Mouse (Mus musculus): ENCODE measurements around the gene Por. TPM values are rescaled to one million over a fixed set of nuclear protein-coding genes. Genes with fewer than 3 reads are reported as not detected.

The Por gene
- polyA plus RNA-seq (2015; fragmentation: Nextera tagmentation; extraction: Ambion mirVana): 91.6 and 92.1 TPM in 2 replicates

DNA sequence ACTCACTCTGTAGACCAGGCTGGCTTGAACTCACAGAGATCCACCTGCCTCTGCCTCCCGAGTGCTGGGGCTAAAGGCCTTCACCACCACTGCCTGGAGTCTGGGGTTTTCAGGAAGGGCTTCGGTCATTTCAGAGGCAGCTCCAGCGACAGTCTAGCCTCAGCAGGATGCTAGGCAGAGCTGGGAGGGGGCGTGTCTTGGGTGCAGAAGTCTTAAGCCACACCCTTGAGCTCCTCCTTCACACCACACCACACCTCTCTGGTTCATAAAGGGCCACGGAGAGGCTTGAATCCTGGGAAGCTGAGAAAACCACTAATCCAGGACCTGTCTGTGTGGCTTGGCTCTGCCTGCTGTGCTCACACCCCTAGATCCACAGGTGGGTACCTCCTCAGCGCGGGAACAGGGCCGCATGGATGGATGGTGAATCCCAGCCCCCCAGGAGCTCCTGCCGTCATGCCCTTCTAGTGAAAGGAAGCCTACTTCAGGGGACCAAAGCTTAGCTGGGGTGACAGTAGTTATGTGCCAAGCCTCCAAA lies at the start of gene Por:
TSS of gene Por (plus strand) at position 293 of the 535 bp plus-strand sequence.
- 24% methylated on average over 9 of the region's 9 CpGs for WGBS
- H3K36me3 ChIP-seq: no peaks in the 10 kb centered on the region
- H3K4me1 ChIP-seq: peaks cover 18% of the 10 kb centered on the region
- H3K9ac ChIP-seq (replicated peaks): no peak within 1 kb of the TSS
- no peaks in the 10 kb centered on the region for H3K9me3 ChIP-seq (replicated peaks)
- H3K4me2 ChIP-seq: no peak within 1 kb of the TSS
- ATAC-seq (ENCODE audit: low FRiP score): no peak
- no peaks in the 10 kb centered on the region for H3K27me3 ChIP-seq (replicated peaks)
- no peak within 1 kb of the TSS for H3K27ac ChIP-seq (replicated peaks)
- H3K4me3 ChIP-seq (replicated peaks): no peak within 1 kb of the TSS

DNA sequence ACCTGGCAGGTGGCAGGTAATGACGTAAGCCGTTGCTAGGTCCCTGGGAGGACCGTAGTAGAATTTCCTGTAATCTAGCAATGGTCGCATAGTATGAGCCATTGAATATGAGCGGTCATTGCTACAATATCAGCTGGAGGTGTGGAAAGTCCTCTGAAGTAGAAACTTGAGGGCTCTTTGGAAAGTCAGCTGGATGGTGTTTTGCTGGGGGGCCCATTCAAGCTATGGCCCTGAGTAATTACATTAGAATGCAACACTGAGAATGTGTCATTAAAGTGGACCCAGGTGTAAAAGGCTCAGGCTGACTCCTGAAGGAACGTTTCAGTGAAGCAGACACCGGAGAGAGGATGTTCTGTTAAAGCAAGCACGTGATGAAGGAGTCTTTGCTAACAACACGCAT lies 49.3 kb upstream of the Por start:
- no peak for ATAC-seq (ENCODE audit: low FRiP score)
- 88% methylated on average over 9 of the region's 9 CpGs for WGBS

DNA sequence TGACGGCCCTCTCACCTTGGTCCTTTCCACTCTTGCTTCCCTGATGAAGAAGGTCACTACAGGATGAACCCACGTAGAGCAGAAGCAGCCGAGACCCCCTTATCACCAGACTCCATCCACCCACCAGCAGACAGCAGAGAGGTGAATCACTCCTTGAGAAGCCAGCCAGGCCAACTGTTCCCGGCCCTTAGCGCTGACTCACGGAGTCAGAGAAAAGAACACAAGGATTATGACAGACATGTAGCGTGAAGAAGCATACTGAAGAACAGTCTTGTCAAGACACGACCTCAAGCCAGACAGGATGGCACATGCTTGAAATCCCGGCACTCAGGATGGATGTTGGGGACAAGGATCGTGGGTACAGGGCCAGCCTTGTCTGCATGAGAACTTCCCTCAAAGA lies 48.1 kb upstream of the Por start:
- ATAC-seq (ENCODE audit: low FRiP score): no peak
- Histone ChIP-seq H3K9me3 (replicated peaks) (no peaks in the 10 kb centered on the region), H3K36me3 (no peaks in the 10 kb centered on the region), H3K9ac (replicated peaks) (no peak overlapping the region), H3K4me3 (replicated peaks) (no peak overlapping the region), H3K27me3 (replicated peaks) (no peaks in the 10 kb centered on the region), H3K27ac (replicated peaks) (no peak overlapping the region), H3K4me2 (no peak overlapping the region), H3K4me1 (no peaks in the 10 kb centered on the region)
- 84% methylated on average over 10 of the region's 10 CpGs for WGBS

More for the DNA sequence above, 49.3 kb upstream of the Por start:
- Histone ChIP-seq H3K4me3 (replicated peaks) (no peak overlapping the region), H3K27me3 (replicated peaks) (no peaks in the 10 kb centered on the region), H3K9me3 (replicated peaks) (no peaks in the 10 kb centered on the region), H3K4me2 (no peak overlapping the region), H3K27ac (replicated peaks) (no peak overlapping the region), H3K4me1 (no peaks in the 10 kb centered on the region), H3K9ac (replicated peaks) (no peak overlapping the region), H3K36me3 (no peaks in the 10 kb centered on the region)

DNA sequence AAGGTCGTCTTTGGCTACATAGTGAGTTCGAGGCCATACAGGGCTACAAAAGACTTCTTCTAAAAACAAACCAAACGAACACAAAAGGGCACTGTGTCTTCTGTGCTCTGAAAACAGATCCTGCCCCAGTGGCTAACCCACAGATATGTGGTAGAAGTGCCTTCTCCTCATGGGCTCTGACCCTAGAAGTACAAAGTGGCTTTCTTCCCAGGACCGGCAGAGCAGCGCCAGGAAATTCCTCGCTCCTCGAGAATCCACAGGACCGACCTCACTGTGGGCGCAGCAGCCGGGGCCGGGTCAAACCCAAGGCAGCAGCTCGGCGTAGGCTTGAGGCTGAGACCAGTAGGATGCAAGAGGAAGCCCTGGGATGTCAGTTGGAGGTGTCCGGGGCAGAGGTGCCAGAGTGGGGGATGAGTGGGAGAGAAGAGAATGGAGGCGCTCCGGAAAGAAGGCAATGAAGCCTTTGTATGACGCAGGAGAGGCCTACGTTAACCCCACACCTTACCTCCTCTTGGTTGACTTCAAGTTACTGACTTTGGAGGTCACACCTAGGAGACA lies 46.7 kb upstream of the Por start:
- Histone ChIP-seq H3K36me3 (no peaks in the 10 kb centered on the region), H3K4me3 (replicated peaks) (no peak overlapping the region), H3K27me3 (replicated peaks) (no peaks in the 10 kb centered on the region), H3K27ac (replicated peaks) (no peak overlapping the region), H3K4me2 (no peak overlapping the region), H3K9me3 (replicated peaks) (no peaks in the 10 kb centered on the region), H3K4me1 (no peaks in the 10 kb centered on the region), H3K9ac (replicated peaks) (no peak overlapping the region)
- no peak for ATAC-seq (ENCODE audit: low FRiP score)
- WGBS: 87% methylated on average over 18 of the region's 18 CpGs

DNA sequence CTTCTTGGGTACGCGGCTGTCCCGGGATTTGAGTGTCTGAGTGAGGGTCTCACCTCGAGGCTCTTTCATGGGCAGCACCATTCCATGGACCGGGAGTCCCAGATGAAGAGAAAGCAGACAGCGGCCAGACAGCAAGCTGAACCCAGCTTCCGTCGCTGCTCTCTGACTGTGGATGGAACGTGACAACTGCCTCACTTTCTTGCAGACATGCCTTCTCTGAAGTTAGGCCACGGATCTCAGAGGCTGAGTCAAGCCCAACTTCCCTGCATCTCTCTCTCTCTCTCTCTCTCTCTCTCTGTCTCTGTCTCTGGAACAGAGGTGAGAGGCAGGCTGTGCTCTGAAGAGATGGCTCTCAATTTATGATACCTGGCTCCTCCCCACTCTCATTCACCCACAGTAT lies 40.9 kb upstream of the Por start:
- no peaks in the 10 kb centered on the region for H3K9me3 ChIP-seq (replicated peaks)
- H3K27me3 ChIP-seq (replicated peaks): no peaks in the 10 kb centered on the region
- ATAC-seq (ENCODE audit: low FRiP score): no peak
- H3K9ac ChIP-seq (replicated peaks): no peak overlapping the region
- 44% methylated on average over 10 of the region's 10 CpGs for WGBS
- no peak overlapping the region for H3K27ac ChIP-seq (replicated peaks)
- no peaks in the 10 kb centered on the region for H3K36me3 ChIP-seq
- peak overlapping the region; percentile 30; the same call in 1 of the 2 replicates for H3K4me2 ChIP-seq
- peaks cover 9% of the 10 kb centered on the region for H3K4me1 ChIP-seq
- H3K4me3 ChIP-seq (replicated peaks): no peak overlapping the region

DNA sequence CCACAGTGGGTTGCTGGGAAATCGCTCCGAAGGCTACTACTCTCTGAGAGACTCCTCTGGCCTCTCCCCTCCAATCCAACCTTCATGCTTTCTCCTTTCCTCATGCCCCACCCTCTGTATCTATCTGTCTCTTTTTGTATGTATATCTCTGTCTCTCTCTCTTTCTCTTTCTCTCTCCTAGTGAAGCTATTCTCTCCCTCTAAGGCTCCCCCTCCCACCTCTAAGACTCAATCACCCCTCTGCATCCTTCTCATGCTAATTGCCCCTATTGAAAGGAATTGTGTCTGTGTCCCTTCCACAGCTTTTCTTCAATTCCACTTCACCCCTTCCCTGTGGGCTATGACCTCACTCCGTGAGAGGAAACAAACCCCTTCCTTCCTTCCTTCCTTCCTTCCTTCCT lies 40.4 kb upstream of the Por start:
- Histone ChIP-seq H3K9ac (replicated peaks) (no peak overlapping the region), H3K4me2 (no peak overlapping the region), H3K27me3 (replicated peaks) (no peaks in the 10 kb centered on the region), H3K9me3 (replicated peaks) (no peaks in the 10 kb centered on the region), H3K4me1 (peaks cover 13% of the 10 kb centered on the region), H3K27ac (replicated peaks) (no peak overlapping the region), H3K4me3 (replicated peaks) (no peak overlapping the region), H3K36me3 (no peaks in the 10 kb centered on the region)
- WGBS: 83% methylated on average over 3 of the region's 3 CpGs
- ATAC-seq (ENCODE audit: low FRiP score): no peak

DNA sequence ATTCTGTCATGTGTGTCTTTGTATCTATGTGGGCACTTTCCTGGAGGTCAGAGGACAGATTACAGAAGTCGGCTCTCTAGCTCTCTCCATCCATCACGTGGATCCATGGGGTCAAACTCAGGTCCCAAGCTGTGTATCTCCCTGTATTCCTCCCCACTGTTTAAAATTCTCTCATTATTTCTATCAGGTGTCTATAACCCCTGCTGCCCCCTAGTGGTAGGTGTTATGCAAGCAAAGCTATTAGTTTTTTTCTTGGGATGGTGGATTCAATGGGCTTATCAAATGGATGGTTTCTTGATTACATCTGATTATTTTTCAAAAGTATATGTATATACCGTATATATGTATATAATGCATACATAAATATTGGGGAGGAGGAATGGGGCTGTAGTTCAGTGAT lies 39.2 kb upstream of the Por start:
- WGBS: 40% methylated on average over 3 of the region's 3 CpGs
- no peak for ATAC-seq (ENCODE audit: low FRiP score)

DNA sequence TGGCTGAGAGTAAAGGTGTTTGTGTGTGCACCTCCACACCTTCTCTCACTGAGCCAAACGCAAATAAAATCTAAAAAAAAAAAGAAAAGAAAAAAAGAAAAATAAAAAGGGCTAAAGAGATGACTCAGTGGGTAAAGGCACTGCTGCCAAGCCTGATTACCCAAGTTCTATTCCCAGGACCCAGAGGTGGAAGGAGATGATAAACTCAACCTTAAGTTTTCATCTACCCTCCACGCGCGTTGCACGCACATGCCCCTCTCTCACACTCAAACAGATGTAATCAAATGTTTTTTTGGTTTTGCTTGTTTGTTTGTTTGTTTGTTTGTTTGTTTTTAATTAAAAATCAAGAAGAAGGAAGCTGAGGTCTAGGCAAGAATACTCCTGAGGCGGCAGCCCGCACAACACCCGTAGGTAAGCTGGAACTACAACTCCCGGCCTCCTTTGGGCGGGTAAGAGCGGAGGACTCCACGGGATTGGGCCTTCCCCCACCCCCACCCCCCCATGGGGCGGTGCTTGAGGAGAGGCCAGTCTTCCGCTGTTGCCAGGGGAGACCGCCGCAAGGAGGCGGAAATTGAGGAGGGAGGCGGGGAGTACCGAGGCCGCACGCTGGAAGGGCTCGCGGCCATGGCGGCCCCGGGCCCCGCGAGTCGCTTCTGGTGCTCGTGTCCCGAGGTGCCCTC lies 37.6 kb upstream of the Por start, which contains the start of gene Rhbdd2:
TSS of gene Rhbdd2 (plus strand) at position 502 of the 680 bp plus-strand sequence.
- Histone ChIP-seq H3K4me1 (peaks cover 19% of the 10 kb centered on the region), H3K27ac (replicated peaks) (peak within 1 kb of the TSS; percentile 96), H3K9ac (replicated peaks) (peak within 1 kb of the TSS; percentile 86), H3K27me3 (replicated peaks) (no peaks in the 10 kb centered on the region), H3K9me3 (replicated peaks) (no peaks in the 10 kb centered on the region), H3K4me2 (peak within 1 kb of the TSS; percentile 64), H3K36me3 (peaks cover 19% of the 10 kb centered on the region), H3K4me3 (replicated peaks) (peak within 1 kb of the TSS; percentile 85)
- WGBS: 14% methylated on average over 29 of the region's 30 CpGs
- ATAC-seq (ENCODE audit: low FRiP score): peak; percentile 98

More for the DNA sequence above, 39.2 kb upstream of the Por start:
- Histone ChIP-seq H3K36me3 (peaks cover 7% of the 10 kb centered on the region), H3K9ac (replicated peaks) (no peak overlapping the region), H3K27ac (replicated peaks) (no peak overlapping the region), H3K27me3 (replicated peaks) (no peaks in the 10 kb centered on the region), H3K4me3 (replicated peaks) (no peak overlapping the region), H3K9me3 (replicated peaks) (no peaks in the 10 kb centered on the region), H3K4me1 (peaks cover 19% of the 10 kb centered on the region), H3K4me2 (no peak overlapping the region)

DNA sequence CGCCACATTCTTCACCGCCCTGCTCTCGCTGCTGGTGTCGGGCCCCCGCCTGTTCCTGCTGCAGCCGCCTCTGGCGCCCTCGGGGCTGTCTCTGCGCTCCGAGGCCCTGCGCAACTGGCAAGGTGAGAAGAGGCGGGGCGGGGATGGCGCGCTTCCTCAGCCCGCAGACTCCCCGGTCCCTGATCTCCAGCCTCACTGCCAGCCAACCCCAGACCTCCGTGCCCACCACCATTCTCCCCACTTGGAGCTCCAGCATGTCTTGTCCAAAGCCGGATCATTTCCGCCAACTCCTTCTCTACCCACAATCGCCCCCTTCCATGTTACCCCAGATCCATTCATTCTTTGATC lies 37.1 kb upstream of the Por start:
- H3K27me3 ChIP-seq (replicated peaks): no peaks in the 10 kb centered on the region
- ATAC-seq (ENCODE audit: low FRiP score): peak; percentile 87
- peak overlapping the region; percentile 96 for H3K27ac ChIP-seq (replicated peaks)
- no peaks in the 10 kb centered on the region for H3K9me3 ChIP-seq (replicated peaks)
- H3K4me1 ChIP-seq: peaks cover 19% of the 10 kb centered on the region
- H3K9ac ChIP-seq (replicated peaks): peak overlapping the region; percentile 86
- peaks cover 24% of the 10 kb centered on the region for H3K36me3 ChIP-seq
- under 1% methylated on average over 21 of the region's 21 CpGs for WGBS
- H3K4me2 ChIP-seq: peak overlapping the region; percentile 64
- H3K4me3 ChIP-seq (replicated peaks): peak overlapping the region; percentile 85

DNA sequence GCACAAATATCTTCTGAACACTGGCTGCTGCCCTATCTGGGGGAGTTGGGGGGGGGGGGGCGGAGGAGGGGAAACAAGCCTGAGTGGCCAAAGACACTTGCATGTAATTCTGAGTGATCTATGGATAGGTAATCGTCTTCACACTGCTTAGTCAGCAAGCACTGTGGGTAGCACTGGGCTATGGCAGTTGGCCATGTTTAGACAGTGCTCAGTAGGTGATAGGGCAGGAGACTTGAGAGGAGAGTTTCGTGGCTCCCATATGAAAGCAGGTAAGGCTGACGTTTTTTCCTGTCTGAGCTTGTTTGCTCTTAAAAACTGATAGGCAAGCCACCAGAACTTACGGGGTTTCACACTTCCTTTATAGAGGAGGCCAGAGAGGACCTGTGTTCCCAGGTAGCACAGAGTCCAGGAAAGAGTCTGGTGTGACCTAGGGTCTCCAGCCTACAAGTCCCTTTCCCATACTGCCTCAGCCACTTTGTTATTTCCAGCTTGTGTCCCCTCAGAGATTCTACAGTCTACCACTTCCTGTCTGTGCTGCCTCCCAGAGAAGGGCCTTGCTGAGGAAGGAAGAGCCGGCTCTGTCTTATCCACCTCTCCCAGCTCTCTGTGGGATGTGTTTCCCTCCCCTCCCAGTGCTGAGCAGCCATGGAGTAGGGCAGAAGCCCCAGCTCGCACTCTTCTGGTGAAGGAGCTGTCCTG lies 29.9 kb upstream of the Por start:
- ATAC-seq (ENCODE audit: low FRiP score): no peak
- 83% methylated on average over 7 of the region's 7 CpGs for WGBS
- H3K27ac ChIP-seq (replicated peaks): no peak overlapping the region
- no peaks in the 10 kb centered on the region for H3K27me3 ChIP-seq (replicated peaks)
- H3K4me3 ChIP-seq (replicated peaks): no peak overlapping the region
- H3K4me1 ChIP-seq: 0 out of 2 replicates have a peak, but pooled peaks cover 1% of the 10 kb centered on the region
- no peak overlapping the region for H3K9ac ChIP-seq (replicated peaks)
- no peak overlapping the region for H3K4me2 ChIP-seq
- H3K9me3 ChIP-seq (replicated peaks): no peaks in the 10 kb centered on the region
- peaks cover 59% of the 10 kb centered on the region for H3K36me3 ChIP-seq

DNA sequence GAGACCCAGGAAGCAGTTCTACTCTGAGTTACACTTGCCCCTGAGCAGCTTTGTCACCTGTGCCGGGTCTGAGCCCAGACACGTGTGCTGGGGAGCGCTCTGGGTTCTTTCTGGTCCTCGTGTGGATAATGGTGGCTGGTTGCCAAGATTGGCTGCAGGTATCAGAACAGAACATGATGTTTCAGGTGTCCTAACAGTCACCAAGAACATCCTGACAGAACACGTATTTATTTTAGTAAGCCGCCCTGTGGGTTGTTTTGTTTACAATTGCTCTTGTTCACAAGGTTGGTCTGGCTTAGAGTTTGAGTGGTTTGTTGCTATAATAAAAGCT lies 29.4 kb upstream of the Por start:
- Histone ChIP-seq H3K27me3 (replicated peaks) (no peaks in the 10 kb centered on the region), H3K36me3 (peaks cover 53% of the 10 kb centered on the region), H3K4me2 (no peak overlapping the region), H3K4me1 (no peaks in the 10 kb centered on the region), H3K4me3 (replicated peaks) (no peak overlapping the region), H3K9ac (replicated peaks) (no peak overlapping the region), H3K9me3 (replicated peaks) (no peaks in the 10 kb centered on the region), H3K27ac (replicated peaks) (no peak overlapping the region)
- 85% methylated on average over 6 of the region's 6 CpGs for WGBS
- no peak for ATAC-seq (ENCODE audit: low FRiP score)

DNA sequence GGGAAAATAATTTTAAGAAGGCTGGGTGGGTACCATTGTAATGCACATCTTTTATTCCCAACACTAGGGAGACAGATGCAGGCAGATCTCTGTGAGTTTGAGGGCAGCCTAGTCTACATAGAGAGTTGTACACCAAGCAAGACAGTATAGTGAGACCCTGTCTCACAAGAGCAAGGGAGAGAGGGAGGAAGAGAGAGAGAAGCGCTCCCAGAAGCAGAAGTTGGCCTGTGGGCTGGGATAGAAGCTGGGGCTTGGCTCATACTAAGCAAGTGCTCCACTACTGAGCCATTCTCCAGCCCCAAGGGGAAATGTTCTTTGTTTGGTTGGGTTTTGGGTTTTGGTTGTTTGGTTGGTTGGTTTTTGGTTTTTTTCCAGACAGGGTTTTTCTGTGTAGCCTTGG lies 28.8 kb upstream of the Por start:
- Histone ChIP-seq H3K36me3 (peaks cover 47% of the 10 kb centered on the region), H3K9ac (replicated peaks) (no peak overlapping the region), H3K9me3 (replicated peaks) (no peaks in the 10 kb centered on the region), H3K27ac (replicated peaks) (no peak overlapping the region), H3K4me1 (no peaks in the 10 kb centered on the region), H3K4me3 (replicated peaks) (no peak overlapping the region), H3K27me3 (replicated peaks) (no peaks in the 10 kb centered on the region), H3K4me2 (no peak overlapping the region)
- ATAC-seq (ENCODE audit: low FRiP score): no peak
- WGBS: 100% methylated on average over 1 of the region's 1 CpGs

Measured in neural tube, embryonic 15.5 days (tissue).